Mouse (Mus musculus): ENCODE results near the gene Cyp2u1. TPM values are rescaled to one million over a fixed set of nuclear protein-coding genes. Genes with fewer than 3 reads are reported as not detected.
A peak's percentile ranks its signal among the peaks of the same experiment; 100 is the strongest.
"Not testable (repeated sequence)": the region's sequence is repeated elsewhere in the genome, so short reads cannot be mapped to it uniquely, and the experiment has no call there.

Gene Cyp2u1
- polyA plus RNA-seq, 1 experiment from 2014 or later: 6.4 TPM

DNA sequence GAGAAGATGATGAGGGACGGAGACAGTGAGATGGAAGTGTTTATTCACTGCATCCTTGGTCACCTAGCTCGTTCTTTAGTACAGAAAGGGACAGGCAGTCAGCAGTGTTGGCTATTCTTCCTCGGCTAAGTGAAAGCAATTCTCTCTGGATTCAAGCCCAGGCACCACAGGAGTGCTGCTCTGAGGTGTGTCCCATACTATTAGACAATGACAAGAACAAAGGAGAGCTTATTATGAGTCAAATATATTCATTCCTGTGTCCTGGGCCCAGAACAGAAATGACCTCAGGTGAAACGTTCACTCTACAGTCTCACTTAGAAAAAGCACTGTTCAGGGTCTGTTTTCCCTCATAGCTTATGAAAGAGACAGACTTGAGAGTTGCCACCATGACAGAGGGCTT, 36.3 kb upstream of the Cyp2u1 start:
- ATAC-seq (ENCODE audit: low FRiP score, low TSS enrichment): no peak
- 0 out of 2 replicates have a peak, but pooled peaks cover 5% of the 10 kb centered on the region for H3K4me1 ChIP-seq (ENCODE audit: control insufficient read depth, insufficient read depth, low read length)
- no peak overlapping the region for H3K4me2 ChIP-seq (ENCODE audit: low read length)
- no peaks in the 10 kb centered on the region for H3K27me3 ChIP-seq (ENCODE audit: control insufficient read depth, insufficient read depth, low read length)
- H3K36me3 ChIP-seq (ENCODE audit: control insufficient read depth, insufficient read depth, low read length): no peaks in the 10 kb centered on the region
- no peak overlapping the region for H3K27ac ChIP-seq (replicated peaks; ENCODE audit: low read depth, low read length)
- H3K4me3 ChIP-seq (replicated peaks; ENCODE audit: low read depth, low read length): no peak overlapping the region
- WGBS: 66% methylated on average over 4 of the region's 4 CpGs
- H3K9ac ChIP-seq (replicated peaks; ENCODE audit: low read length): no peak overlapping the region
- no peak for DNase-seq
- no peaks in the 10 kb centered on the region for H3K9me3 ChIP-seq (ENCODE audit: control insufficient read depth, low read length)

- DNase-seq; H3K4me1 ChIP-seq (ENCODE audit: control insufficient read depth, insufficient read depth, low read length); H3K27ac ChIP-seq (replicated peaks; ENCODE audit: low read depth, low read length); H3K9me3 ChIP-seq (ENCODE audit: control insufficient read depth, low read length); H3K4me2 ChIP-seq (ENCODE audit: low read length); H3K9ac ChIP-seq (replicated peaks; ENCODE audit: low read length); H3K36me3 ChIP-seq (ENCODE audit: control insufficient read depth, insufficient read depth, low read length); H3K4me3 ChIP-seq (replicated peaks; ENCODE audit: low read depth, low read length); H3K27me3 ChIP-seq (ENCODE audit: control insufficient read depth, insufficient read depth, low read length); ATAC-seq (ENCODE audit: low FRiP score, low TSS enrichment): not testable (repeated sequence)
- 96% methylated on average over 5 of the region's 7 CpGs for WGBS
Observed at GRCm38 (mm10) chr3:131337749-131338148, 34.7 kb upstream of the Cyp2u1 start.

GRCm38 (mm10) chr3:131336629-131337028, 33.6 kb upstream of the Cyp2u1 start:
- Histone ChIP-seq H3K4me1 (ENCODE audit: control insufficient read depth, insufficient read depth, low read length) (0 out of 2 replicates have a peak, but pooled peaks cover 5% of the 10 kb centered on the region), H3K9ac (replicated peaks; ENCODE audit: low read length) (no peak overlapping the region), H3K36me3 (ENCODE audit: control insufficient read depth, insufficient read depth, low read length) (no peaks in the 10 kb centered on the region), H3K4me3 (replicated peaks; ENCODE audit: low read depth, low read length) (no peak overlapping the region), H3K9me3 (ENCODE audit: control insufficient read depth, low read length) (no peaks in the 10 kb centered on the region), H3K27me3 (ENCODE audit: control insufficient read depth, insufficient read depth, low read length) (no peaks in the 10 kb centered on the region), H3K4me2 (ENCODE audit: low read length) (no peak overlapping the region), H3K27ac (replicated peaks; ENCODE audit: low read depth, low read length) (no peak overlapping the region)
- WGBS: 81% methylated on average over 8 of the region's 8 CpGs
- DNase-seq: peak; percentile 15
- ATAC-seq (ENCODE audit: low FRiP score, low TSS enrichment): no peak

GRCm38 (mm10) chr3:131335117-131335547, 32.1 kb upstream of the Cyp2u1 start:
- H3K9ac ChIP-seq (replicated peaks; ENCODE audit: low read length): no peak overlapping the region
- H3K4me1 ChIP-seq (ENCODE audit: control insufficient read depth, insufficient read depth, low read length): 0 out of 2 replicates have a peak, but pooled peaks cover 5% of the 10 kb centered on the region
- no peaks in the 10 kb centered on the region for H3K36me3 ChIP-seq (ENCODE audit: control insufficient read depth, insufficient read depth, low read length)
- DNase-seq (no peak), ATAC-seq (ENCODE audit: low FRiP score, low TSS enrichment) (no peak)
- H3K4me2 ChIP-seq (ENCODE audit: low read length): no peak overlapping the region
- H3K27me3 ChIP-seq (ENCODE audit: control insufficient read depth, insufficient read depth, low read length): no peaks in the 10 kb centered on the region
- 83% methylated on average over 8 of the region's 8 CpGs for whole genome bisulfite sequencing
- H3K9me3 ChIP-seq (ENCODE audit: control insufficient read depth, low read length): no peaks in the 10 kb centered on the region
- H3K4me3 ChIP-seq (replicated peaks; ENCODE audit: low read depth, low read length): no peak overlapping the region
- H3K27ac ChIP-seq (replicated peaks; ENCODE audit: low read depth, low read length): no peak overlapping the region

- no peak for ATAC-seq (ENCODE audit: low FRiP score, low TSS enrichment)
- no peak for DNase-seq
- Histone ChIP-seq H3K4me1 (ENCODE audit: control insufficient read depth, insufficient read depth, low read length) (no peaks in the 10 kb centered on the region), H3K27ac (replicated peaks; ENCODE audit: low read depth, low read length) (no peak overlapping the region), H3K27me3 (ENCODE audit: control insufficient read depth, insufficient read depth, low read length) (no peaks in the 10 kb centered on the region), H3K9me3 (ENCODE audit: control insufficient read depth, low read length) (no peaks in the 10 kb centered on the region), H3K9ac (replicated peaks; ENCODE audit: low read length) (no peak overlapping the region), H3K36me3 (ENCODE audit: control insufficient read depth, insufficient read depth, low read length) (no peaks in the 10 kb centered on the region), H3K4me2 (ENCODE audit: low read length) (no peak overlapping the region), H3K4me3 (replicated peaks; ENCODE audit: low read depth, low read length) (no peak overlapping the region)
- 64% methylated on average over 7 of the region's 7 CpGs for WGBS
Observed at GRCm38 (mm10) chr3:131327189-131327588, 24.2 kb upstream of the Cyp2u1 start.

- no peaks in the 10 kb centered on the region for H3K4me1 ChIP-seq (ENCODE audit: control insufficient read depth, insufficient read depth, low read length)
- no peak overlapping the region for H3K4me2 ChIP-seq (ENCODE audit: low read length)
- WGBS: 76% methylated on average over 4 of the region's 4 CpGs
- no peaks in the 10 kb centered on the region for H3K27me3 ChIP-seq (ENCODE audit: control insufficient read depth, insufficient read depth, low read length)
- H3K36me3 ChIP-seq (ENCODE audit: control insufficient read depth, insufficient read depth, low read length): no peaks in the 10 kb centered on the region
- ATAC-seq (ENCODE audit: low FRiP score, low TSS enrichment) (no peak), DNase-seq (peak; percentile 25)
- H3K9me3 ChIP-seq (ENCODE audit: control insufficient read depth, low read length): no peaks in the 10 kb centered on the region
- H3K9ac ChIP-seq (replicated peaks; ENCODE audit: low read length): no peak overlapping the region
- H3K4me3 ChIP-seq (replicated peaks; ENCODE audit: low read depth, low read length): no peak overlapping the region
- H3K27ac ChIP-seq (replicated peaks; ENCODE audit: low read depth, low read length): no peak overlapping the region
Observed at GRCm38 (mm10) chr3:131326637-131327036, 23.6 kb upstream of the Cyp2u1 start.

DNA sequence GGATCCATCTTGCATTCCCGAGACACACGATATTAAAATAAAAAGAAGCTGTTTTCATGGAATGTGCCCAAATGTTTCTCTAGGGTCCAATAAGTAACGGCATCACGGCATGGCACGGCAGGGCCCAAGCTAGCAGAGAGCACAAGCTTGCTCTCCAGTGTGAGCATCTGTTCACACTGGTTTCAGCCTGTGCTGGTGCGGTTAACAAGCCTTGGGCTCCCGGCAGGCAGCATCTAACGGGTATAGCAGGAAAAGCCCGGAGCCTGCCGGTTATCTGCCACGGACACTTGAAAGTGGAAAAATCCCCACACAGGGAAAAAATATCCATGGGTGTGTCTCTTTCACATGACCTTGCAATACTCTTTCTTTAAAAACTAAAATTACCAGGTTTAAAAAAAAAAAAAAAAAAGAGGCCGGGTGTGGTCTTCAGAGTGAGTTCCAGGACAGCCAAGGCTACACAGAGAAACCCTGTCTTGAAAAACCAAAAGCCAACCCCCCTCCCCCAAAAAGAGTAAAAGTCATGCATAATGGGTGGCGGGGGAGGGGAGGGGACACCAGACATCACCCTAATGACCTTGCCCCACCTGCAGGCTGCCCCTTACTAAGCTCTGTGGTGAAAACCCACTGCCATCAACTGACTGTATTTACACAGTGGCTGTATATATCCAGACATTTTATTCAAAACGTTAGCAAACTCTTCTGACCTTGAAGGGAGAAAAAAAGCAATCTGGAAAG, 19.2 kb upstream of the Cyp2u1 start:
- Histone ChIP-seq H3K4me1 (ENCODE audit: control insufficient read depth, insufficient read depth, low read length) (no peaks in the 10 kb centered on the region), H3K4me2 (ENCODE audit: low read length) (no peak overlapping the region), H3K9me3 (ENCODE audit: control insufficient read depth, low read length) (no peaks in the 10 kb centered on the region), H3K9ac (replicated peaks; ENCODE audit: low read length) (no peak overlapping the region), H3K36me3 (ENCODE audit: control insufficient read depth, insufficient read depth, low read length) (no peaks in the 10 kb centered on the region), H3K27me3 (ENCODE audit: control insufficient read depth, insufficient read depth, low read length) (no peaks in the 10 kb centered on the region), H3K4me3 (replicated peaks; ENCODE audit: low read depth, low read length) (no peak overlapping the region), H3K27ac (replicated peaks; ENCODE audit: low read depth, low read length) (no peak overlapping the region)
- DNase-seq (no peak), ATAC-seq (ENCODE audit: low FRiP score, low TSS enrichment) (no peak)
- 76% methylated on average over 14 of the region's 14 CpGs for WGBS

- DNase-seq: peak; percentile 92
- Histone ChIP-seq H3K27ac (replicated peaks; ENCODE audit: low read depth, low read length) (no peak overlapping the region), H3K36me3 (ENCODE audit: control insufficient read depth, insufficient read depth, low read length) (no peaks in the 10 kb centered on the region), H3K9me3 (ENCODE audit: control insufficient read depth, low read length) (no peaks in the 10 kb centered on the region), H3K4me3 (replicated peaks; ENCODE audit: low read depth, low read length) (no peak overlapping the region), H3K4me1 (ENCODE audit: control insufficient read depth, insufficient read depth, low read length) (no peaks in the 10 kb centered on the region), H3K9ac (replicated peaks; ENCODE audit: low read length) (no peak overlapping the region), H3K4me2 (ENCODE audit: low read length) (no peak overlapping the region), H3K27me3 (ENCODE audit: control insufficient read depth, insufficient read depth, low read length) (no peaks in the 10 kb centered on the region)
- WGBS: 10% methylated on average over 3 of the region's 3 CpGs
- ATAC-seq (ENCODE audit: low FRiP score, low TSS enrichment): no peak
Observed at GRCm38 (mm10) chr3:131320184-131320583, 17.2 kb upstream of the Cyp2u1 start.

GRCm38 (mm10) chr3:131318211-131318610, 15.2 kb upstream of the Cyp2u1 start:
- no peak overlapping the region for H3K4me2 ChIP-seq (ENCODE audit: low read length)
- H3K27ac ChIP-seq (replicated peaks; ENCODE audit: low read depth, low read length): no peak overlapping the region
- H3K36me3 ChIP-seq (ENCODE audit: control insufficient read depth, insufficient read depth, low read length): no peaks in the 10 kb centered on the region
- WGBS: 54% methylated on average over 2 of the region's 2 CpGs
- no peak for DNase-seq
- no peaks in the 10 kb centered on the region for H3K27me3 ChIP-seq (ENCODE audit: control insufficient read depth, insufficient read depth, low read length)
- no peaks in the 10 kb centered on the region for H3K9me3 ChIP-seq (ENCODE audit: control insufficient read depth, low read length)
- no peaks in the 10 kb centered on the region for H3K4me1 ChIP-seq (ENCODE audit: control insufficient read depth, insufficient read depth, low read length)
- H3K4me3 ChIP-seq (replicated peaks; ENCODE audit: low read depth, low read length): no peak overlapping the region
- H3K9ac ChIP-seq (replicated peaks; ENCODE audit: low read length): no peak overlapping the region
- ATAC-seq (ENCODE audit: low FRiP score, low TSS enrichment): no peak
